Mouse (Mus musculus): Measurements from ENCODE around the gene Gm47283.
"Not testable (repeated sequence)": the region's sequence is repeated elsewhere in the genome, so short reads cannot be mapped to it uniquely, and the experiment has no call there.

DNA sequence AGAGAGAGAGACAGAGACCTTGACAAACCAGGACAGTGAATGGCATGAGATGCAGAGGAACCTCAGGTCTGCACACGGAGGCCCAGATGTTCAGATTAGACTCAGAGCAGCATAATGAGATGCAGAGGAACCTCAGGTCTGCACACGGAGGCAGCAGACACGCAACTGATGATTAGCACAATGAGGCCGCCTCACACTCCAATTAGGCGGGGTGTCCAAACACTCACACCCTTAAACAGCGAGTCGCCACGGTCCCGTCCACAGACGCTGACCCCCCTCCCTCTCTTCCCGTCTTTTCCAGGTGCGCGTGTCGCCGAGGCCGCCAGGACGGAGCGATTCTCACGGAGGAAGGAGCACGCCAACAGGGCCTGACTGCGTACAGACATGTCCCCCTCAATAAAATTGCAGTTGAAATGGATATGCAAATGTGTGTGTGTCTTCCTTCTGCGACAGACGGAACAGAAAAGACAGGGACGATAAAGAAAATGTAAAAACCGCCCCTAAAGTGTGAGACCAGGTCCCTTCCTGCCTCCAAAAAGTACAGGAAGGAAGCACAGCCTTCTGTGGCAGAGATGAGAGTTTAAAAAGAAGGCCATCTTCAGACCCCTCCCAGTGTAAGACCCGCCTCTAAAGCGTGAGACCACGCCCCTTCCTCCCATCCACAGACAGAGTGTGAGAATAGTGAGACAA lies 45.6 kb upstream of the Gm47283 start:
- not testable (repeated sequence) for TF ChIP-seq CTCF (IDR thresholded peaks at IDR 0.05; ENCODE audit: borderline replicate concordance, extremely low read depth, insufficient read depth, insufficient read length); POLR2A (IDR thresholded peaks at IDR 0.05; ENCODE audit: borderline replicate concordance, extremely low read depth, insufficient read depth, insufficient read length, poor library complexity, severe bottlenecking)
